Mouse (Mus musculus): ENCODE data around the gene Cox7a2l. TPM values are rescaled to one million over a fixed set of nuclear protein-coding genes. Genes with fewer than 3 reads are reported as not detected.

The Cox7a2l gene
- polyA plus RNA-seq, 1 experiment from 2014 or later: 179 TPM

DNA sequence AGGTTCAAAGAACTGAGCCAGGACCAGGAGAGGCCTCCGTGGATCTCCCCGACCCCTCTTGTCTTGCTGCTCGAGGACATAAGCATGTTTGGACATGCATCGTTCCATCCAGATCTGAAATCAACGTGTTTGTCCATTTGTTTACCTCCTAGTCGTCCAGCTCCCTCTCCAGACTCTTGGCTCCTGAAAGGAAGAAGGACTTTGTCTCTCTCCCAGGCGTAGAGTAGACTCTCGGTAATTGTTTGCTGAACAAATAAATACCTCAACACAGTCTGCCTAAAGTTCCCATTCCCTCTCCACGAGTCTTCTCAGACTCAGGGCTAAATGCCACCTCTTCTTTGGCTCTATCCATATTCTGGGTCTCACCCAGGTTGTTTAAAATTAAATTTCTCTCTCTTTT lies 16.0 kb upstream of the Cox7a2l start:
- Histone ChIP-seq H3K4me1 (replicated peaks; ENCODE audit: control insufficient read depth, insufficient read depth, low read length) (no peaks in the 10 kb centered on the region; the same call in 1 of the 2 replicates), H3K9me3 (ENCODE audit: control insufficient read depth, low read length) (no peaks in the 10 kb centered on the region), H3K4me2 (ENCODE audit: low read length) (no peak overlapping the region), H3K27me3 (replicated peaks; ENCODE audit: control insufficient read depth, insufficient read depth, low read length) (no peaks in the 10 kb centered on the region), H3K27ac (ENCODE audit: low read length) (no peak overlapping the region), H3K4me3 (replicated peaks; ENCODE audit: low read length) (no peak overlapping the region), H3K36me3 (ENCODE audit: control insufficient read depth, insufficient read depth) (no peaks in the 10 kb centered on the region), H3K9ac (replicated peaks; ENCODE audit: low read depth, low read length) (no peak overlapping the region)
- WGBS: 83% methylated on average over 9 of the region's 9 CpGs
- ATAC-seq: no peak

DNA sequence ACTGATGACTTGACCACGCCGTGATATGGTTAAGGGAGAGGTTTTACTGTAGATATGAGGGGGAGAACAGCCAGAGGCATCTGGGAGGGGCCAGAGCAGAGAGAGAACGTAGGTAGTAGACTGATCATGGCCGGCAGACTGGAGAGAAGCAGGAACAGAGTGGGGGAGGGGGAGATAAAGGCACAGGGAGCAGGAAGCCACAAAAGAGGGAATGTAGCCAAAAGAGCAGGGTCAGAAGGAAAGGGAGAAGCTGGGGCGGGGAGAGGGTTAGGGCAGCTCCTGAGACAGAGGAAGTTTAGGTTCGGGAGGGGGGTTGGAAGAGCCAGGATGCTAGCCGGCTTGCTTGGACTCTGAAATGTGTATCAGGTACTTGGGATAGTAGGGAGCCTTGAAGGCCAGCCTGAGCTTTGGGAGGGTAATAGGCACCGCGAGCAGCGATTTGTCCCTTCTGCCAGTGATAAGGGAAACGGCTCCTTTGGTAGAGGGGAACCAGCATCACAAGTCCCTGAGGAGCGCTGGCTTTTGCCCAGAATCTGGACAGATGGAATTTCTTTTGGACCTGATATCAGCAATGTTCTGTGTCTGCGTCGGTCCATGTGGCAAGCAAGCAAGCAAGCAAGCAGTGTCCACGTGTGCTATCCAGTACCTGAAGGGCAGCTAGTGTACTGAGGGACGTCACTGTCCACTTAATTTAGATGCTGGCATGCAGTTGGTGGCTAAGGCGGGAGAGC lies 10.7 kb upstream of the Cox7a2l start:
- 25% methylated on average over 17 of the region's 17 CpGs for WGBS
- Histone ChIP-seq H3K4me1 (replicated peaks; ENCODE audit: control insufficient read depth, insufficient read depth, low read length) (peaks cover 28% of the 10 kb centered on the region), H3K9ac (replicated peaks; ENCODE audit: low read depth, low read length) (0 out of 2 replicates have a peak overlapping the region, but pooled peaks have one; percentile 26), H3K36me3 (ENCODE audit: control insufficient read depth, insufficient read depth) (no peaks in the 10 kb centered on the region), H3K4me3 (replicated peaks; ENCODE audit: low read length) (no peak overlapping the region), H3K27me3 (replicated peaks; ENCODE audit: control insufficient read depth, insufficient read depth, low read length) (no peaks in the 10 kb centered on the region), H3K27ac (ENCODE audit: low read length) (no peak overlapping the region), H3K4me2 (ENCODE audit: low read length) (peak overlapping the region; percentile 34), H3K9me3 (ENCODE audit: control insufficient read depth, low read length) (no peaks in the 10 kb centered on the region)
- peak; percentile 47; the same call in 1 of the 2 replicates for ATAC-seq

DNA sequence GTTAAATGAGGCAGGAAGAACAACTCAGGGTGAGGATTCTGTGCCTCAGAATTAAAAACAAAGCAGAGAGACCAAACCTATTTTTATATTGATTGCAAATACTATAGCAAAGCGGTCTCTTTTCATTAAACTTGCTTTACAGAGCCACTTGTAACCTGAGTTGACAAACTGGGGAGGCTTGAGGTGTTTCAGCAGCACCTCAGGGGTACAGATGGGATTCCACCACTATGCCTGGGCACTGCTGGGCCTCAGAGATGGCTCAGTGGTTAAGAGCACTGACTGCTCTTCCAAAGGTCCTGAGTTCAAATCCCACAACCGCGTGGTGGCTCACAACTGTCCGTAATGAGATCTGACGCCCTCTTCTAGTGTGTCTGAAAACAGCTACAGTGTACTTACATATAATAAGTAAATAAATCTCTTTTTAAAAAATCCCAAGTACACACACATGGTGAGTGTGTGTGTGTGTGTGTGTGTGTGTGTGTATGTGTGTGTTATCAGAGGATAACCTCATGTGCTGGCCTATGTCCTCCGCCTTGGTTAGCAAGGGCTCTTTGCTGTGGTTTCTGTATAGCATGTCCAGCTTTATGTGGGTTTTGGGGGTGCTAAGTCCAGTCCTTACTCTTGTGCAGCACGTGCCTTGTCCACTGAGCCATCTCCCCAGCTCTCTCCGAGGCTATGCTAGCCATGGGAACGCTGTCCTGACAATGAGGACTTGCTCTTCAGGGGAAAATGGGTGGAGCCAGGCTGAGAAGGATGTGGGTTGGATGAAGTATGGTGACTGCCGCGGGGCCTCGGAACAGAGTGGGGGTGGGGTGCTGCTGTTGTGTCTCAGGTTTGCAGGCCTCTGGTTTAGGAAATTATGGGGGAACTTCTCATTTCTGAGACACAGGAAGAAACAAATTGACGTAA lies 9.7 kb upstream of the Cox7a2l start:
- 21% methylated on average over 13 of the region's 13 CpGs for WGBS
- H3K4me3 ChIP-seq (replicated peaks; ENCODE audit: low read length): no peak overlapping the region

DNA sequence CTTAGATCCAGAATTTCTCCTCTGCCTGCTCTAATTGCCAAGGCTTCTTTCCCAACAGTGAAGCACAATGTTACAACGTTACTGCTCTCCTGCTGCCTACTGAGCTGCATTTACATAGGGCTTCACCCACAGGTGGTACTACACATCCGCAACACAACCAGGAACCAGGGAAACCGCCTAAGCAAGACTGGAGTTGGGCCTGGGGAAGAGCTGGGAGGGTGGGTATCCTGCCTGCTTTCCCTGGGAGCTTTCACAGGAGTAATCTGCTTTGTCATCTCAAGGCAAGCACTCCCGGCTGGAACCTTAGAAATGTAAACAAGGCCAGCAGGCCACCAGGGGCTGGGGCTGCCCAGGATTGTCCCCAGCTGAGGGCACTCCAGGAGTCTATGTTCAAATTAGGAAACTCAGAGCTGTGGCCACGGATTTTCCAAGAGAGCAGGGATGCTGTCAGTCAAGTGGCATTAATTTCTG lies 9.0 kb upstream of the Cox7a2l start:
- 4% methylated on average over 5 of the region's 5 CpGs for WGBS
- Histone ChIP-seq H3K27me3 (replicated peaks; ENCODE audit: control insufficient read depth, insufficient read depth, low read length) (no peaks in the 10 kb centered on the region), H3K9me3 (ENCODE audit: control insufficient read depth, low read length) (no peaks in the 10 kb centered on the region), H3K4me1 (replicated peaks; ENCODE audit: control insufficient read depth, insufficient read depth, low read length) (peaks cover 28% of the 10 kb centered on the region), H3K27ac (ENCODE audit: low read length) (no peak overlapping the region; the same call in none of the 2 replicates), H3K4me3 (replicated peaks; ENCODE audit: low read length) (no peak overlapping the region), H3K36me3 (ENCODE audit: control insufficient read depth, insufficient read depth) (no peaks in the 10 kb centered on the region), H3K9ac (replicated peaks; ENCODE audit: low read depth, low read length) (0 out of 2 replicates have a peak overlapping the region, but pooled peaks have one; percentile 22), H3K4me2 (ENCODE audit: low read length) (no peak overlapping the region)
- 0 out of 2 replicates have a peak, but pooled peaks have one; percentile 4 for ATAC-seq

More for the DNA sequence above, 9.7 kb upstream of the Cox7a2l start:
- Histone ChIP-seq H3K4me2 (ENCODE audit: low read length) (peak overlapping the region; percentile 34), H3K4me1 (replicated peaks; ENCODE audit: control insufficient read depth, insufficient read depth, low read length) (peaks cover 28% of the 10 kb centered on the region), H3K27me3 (replicated peaks; ENCODE audit: control insufficient read depth, insufficient read depth, low read length) (no peaks in the 10 kb centered on the region), H3K27ac (ENCODE audit: low read length) (no peak overlapping the region), H3K9ac (replicated peaks; ENCODE audit: low read depth, low read length) (0 out of 2 replicates have a peak overlapping the region, but pooled peaks have one; percentile 26), H3K9me3 (ENCODE audit: control insufficient read depth, low read length) (no peaks in the 10 kb centered on the region), H3K36me3 (ENCODE audit: control insufficient read depth, insufficient read depth) (no peaks in the 10 kb centered on the region)
- ATAC-seq: peak; percentile 54

DNA sequence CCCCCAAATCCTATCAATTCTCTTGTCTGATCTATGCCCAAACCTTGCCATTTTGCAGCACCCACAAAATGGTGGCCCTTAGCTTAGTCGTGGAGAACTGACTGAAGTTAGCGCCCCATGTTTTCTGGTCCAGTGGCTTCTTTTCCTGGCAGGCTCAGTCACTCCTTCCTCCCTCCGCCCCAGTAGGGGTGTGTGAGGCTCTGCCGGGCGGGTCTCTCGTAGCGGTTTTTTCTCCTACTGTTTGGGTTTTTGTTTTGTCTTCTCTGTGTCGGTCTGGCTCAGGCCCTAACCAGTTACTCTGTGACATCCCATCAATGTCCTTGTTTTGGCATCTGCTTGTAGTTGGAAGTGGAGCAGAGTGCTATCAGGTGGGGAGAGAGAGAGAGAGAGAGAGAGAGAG lies 8.5 kb upstream of the Cox7a2l start:
- WGBS: 4% methylated on average over 8 of the region's 8 CpGs
- H3K27me3 ChIP-seq (replicated peaks; ENCODE audit: control insufficient read depth, insufficient read depth, low read length): no peaks in the 10 kb centered on the region
- peaks cover 28% of the 10 kb centered on the region for H3K4me1 ChIP-seq (replicated peaks; ENCODE audit: control insufficient read depth, insufficient read depth, low read length)
- H3K9me3 ChIP-seq (ENCODE audit: control insufficient read depth, low read length): no peaks in the 10 kb centered on the region
- H3K27ac ChIP-seq (ENCODE audit: low read length): no peak overlapping the region
- H3K36me3 ChIP-seq (ENCODE audit: control insufficient read depth, insufficient read depth): no peaks in the 10 kb centered on the region
- H3K9ac ChIP-seq (replicated peaks; ENCODE audit: low read depth, low read length): no peak overlapping the region; the same call in 1 of the 2 replicates
- 0 out of 2 replicates have a peak, but pooled peaks have one; percentile 39 for ATAC-seq
- H3K4me3 ChIP-seq (replicated peaks; ENCODE audit: low read length): no peak overlapping the region
- H3K4me2 ChIP-seq (ENCODE audit: low read length): 0 out of 2 replicates have a peak overlapping the region, but pooled peaks have one; percentile 16

DNA sequence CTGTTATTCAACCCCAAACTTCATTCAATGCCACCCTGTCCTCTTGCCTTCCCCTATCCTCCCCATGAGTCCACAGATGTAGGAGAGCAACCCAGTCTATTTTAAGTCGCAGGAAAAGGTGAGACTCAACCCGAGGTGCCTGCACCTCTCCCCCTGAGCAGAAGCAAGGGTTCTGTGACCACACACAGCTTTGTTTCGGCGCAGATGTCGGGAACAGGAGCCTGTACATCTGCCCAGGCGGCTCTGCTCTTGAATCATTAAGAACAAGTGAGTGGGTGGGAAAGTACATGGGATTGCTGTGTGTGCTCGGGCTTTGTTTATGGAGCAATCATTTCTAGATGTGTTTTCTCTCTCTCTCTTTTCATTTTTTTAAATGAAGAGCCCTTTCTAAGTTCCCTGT lies 7.6 kb upstream of the Cox7a2l start:
- 40% methylated on average over 7 of the region's 7 CpGs for WGBS
- Histone ChIP-seq H3K27ac (ENCODE audit: low read length) (no peak overlapping the region), H3K4me3 (replicated peaks; ENCODE audit: low read length) (no peak overlapping the region), H3K4me2 (ENCODE audit: low read length) (no peak overlapping the region), H3K27me3 (replicated peaks; ENCODE audit: control insufficient read depth, insufficient read depth, low read length) (no peaks in the 10 kb centered on the region), H3K4me1 (replicated peaks; ENCODE audit: control insufficient read depth, insufficient read depth, low read length) (peaks cover 28% of the 10 kb centered on the region), H3K9ac (replicated peaks; ENCODE audit: low read depth, low read length) (no peak overlapping the region), H3K9me3 (ENCODE audit: control insufficient read depth, low read length) (no peaks in the 10 kb centered on the region), H3K36me3 (ENCODE audit: control insufficient read depth, insufficient read depth) (no peaks in the 10 kb centered on the region)
- ATAC-seq: no peak

DNA sequence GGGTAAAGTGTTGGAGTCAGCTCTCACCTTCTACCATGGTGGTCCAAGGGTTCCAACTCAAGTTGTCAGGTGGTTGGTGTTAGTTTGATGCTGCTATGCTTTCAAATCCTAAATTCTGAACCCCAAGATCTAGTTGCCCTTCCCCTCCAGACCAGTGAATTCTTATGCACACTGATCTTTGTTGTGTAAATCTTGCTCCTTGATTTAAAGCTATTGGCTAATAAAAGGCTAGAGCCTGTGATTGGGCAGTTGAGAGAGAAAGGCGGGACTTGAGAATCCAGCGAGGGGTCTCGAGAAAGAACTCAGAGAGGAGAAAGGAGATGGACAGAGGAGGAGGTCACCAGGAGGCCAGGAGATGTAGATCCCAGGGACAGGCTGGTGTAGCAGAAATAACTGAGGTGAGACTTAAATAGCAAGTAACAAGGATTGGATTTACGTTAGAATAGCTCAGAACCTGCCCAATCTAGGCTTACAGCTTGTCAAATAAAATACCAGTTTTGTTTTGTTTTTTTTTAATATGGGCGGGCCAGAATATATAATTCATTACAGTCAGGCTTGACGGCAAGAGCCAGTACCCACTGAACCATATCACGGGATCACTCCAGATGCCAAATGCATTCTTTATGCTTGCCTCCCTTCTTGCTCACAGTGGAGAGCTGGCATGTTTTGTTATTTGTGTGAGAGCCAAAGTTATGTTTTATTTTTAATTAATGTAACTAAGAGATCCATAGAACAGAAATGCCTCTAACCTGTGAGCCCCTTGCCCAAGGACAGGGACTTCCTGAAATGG lies 5.7 kb upstream of the Cox7a2l start:
- H3K9ac ChIP-seq (replicated peaks; ENCODE audit: low read depth, low read length): no peak overlapping the region
- no peak overlapping the region for H3K27ac ChIP-seq (ENCODE audit: low read length)
- WGBS: 65% methylated on average over 7 of the region's 7 CpGs
- H3K4me1 ChIP-seq (replicated peaks; ENCODE audit: control insufficient read depth, insufficient read depth, low read length): peaks cover 25% of the 10 kb centered on the region
- H3K27me3 ChIP-seq (replicated peaks; ENCODE audit: control insufficient read depth, insufficient read depth, low read length): no peaks in the 10 kb centered on the region
- no peaks in the 10 kb centered on the region for H3K36me3 ChIP-seq (ENCODE audit: control insufficient read depth, insufficient read depth)
- ATAC-seq: no peak
- no peak overlapping the region for H3K4me3 ChIP-seq (replicated peaks; ENCODE audit: low read length)
- no peak overlapping the region for H3K4me2 ChIP-seq (ENCODE audit: low read length)
- no peaks in the 10 kb centered on the region for H3K9me3 ChIP-seq (ENCODE audit: control insufficient read depth, low read length)

DNA sequence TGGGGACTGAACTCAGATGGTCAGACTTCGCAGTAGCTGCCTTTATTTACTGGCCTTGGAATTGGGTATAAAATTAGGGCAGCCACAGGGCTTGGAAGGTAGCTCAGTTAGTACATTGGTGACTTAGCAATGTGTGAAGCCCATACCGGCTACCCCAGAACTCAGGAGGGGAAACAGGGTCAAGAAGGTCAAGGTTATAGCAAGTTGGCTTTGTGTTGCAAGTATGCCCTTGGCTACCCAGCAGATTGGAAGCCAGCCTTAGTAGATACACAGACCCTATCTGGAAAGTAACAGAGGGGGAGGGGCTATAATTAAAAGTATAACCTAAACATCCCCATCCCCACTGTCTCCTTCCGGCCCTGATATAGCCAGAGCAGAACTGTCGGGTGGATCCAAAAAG lies 4.8 kb upstream of the Cox7a2l start:
- H3K4me1 ChIP-seq (replicated peaks; ENCODE audit: control insufficient read depth, insufficient read depth, low read length): peaks cover 16% of the 10 kb centered on the region
- H3K36me3 ChIP-seq (ENCODE audit: control insufficient read depth, insufficient read depth): no peaks in the 10 kb centered on the region
- ATAC-seq: no peak
- H3K4me3 ChIP-seq (replicated peaks; ENCODE audit: low read length): no peak overlapping the region
- 91% methylated on average over 4 of the region's 4 CpGs for WGBS
- H3K27me3 ChIP-seq (replicated peaks; ENCODE audit: control insufficient read depth, insufficient read depth, low read length): no peaks in the 10 kb centered on the region
- H3K9ac ChIP-seq (replicated peaks; ENCODE audit: low read depth, low read length): no peak overlapping the region
- no peaks in the 10 kb centered on the region for H3K9me3 ChIP-seq (ENCODE audit: control insufficient read depth, low read length)
- H3K27ac ChIP-seq (ENCODE audit: low read length): no peak overlapping the region
- H3K4me2 ChIP-seq (ENCODE audit: low read length): no peak overlapping the region
